Mouse (Mus musculus) thymus, adult 2 months (tissue): Measurements from ENCODE around the gene Slc25a30. TPM values are rescaled to one million over a fixed set of nuclear protein-coding genes. Genes with fewer than 3 reads are reported as not detected.

Experiments
- DNase-seq: peaks from one replicate; pipeline ENCODE4 v3.0.0; 2021
- H3K27ac ChIP-seq: fragments of 200-500 bp; 2 replicates; pipeline ENCODE4 v1.5.1; 2012; ENCODE audit warnings: low read length, control low read depth; ENCODE audit not compliant: control insufficient read depth, insufficient read depth
- H3K27me3 ChIP-seq: fragments of 200-500 bp; 2 replicates; pipeline ENCODE4 v1.6.1; 2012; ENCODE audit warnings: mild to moderate bottlenecking, low read length, moderate library complexity, mixed read lengths; ENCODE audit not compliant: control insufficient read depth, insufficient read depth
- H3K36me3 ChIP-seq: fragments of 200-500 bp; 2 replicates; pipeline ENCODE4 v1.6.1; 2012; ENCODE audit warnings: mild to moderate bottlenecking, low read length, moderate library complexity; ENCODE audit not compliant: control insufficient read depth, insufficient read depth
- H3K4me1 ChIP-seq: fragments of 200-500 bp; replicated peaks from 2 replicates; pipeline ENCODE4 v1.6.1; 2012; ENCODE audit warnings: low read length; ENCODE audit not compliant: control insufficient read depth, insufficient read depth
- H3K4me3 ChIP-seq: fragments of 200-500 bp; 2 replicates; pipeline ENCODE4 v1.5.1; 2012; ENCODE audit warnings: mild to moderate bottlenecking, low read length, control low read depth, moderate library complexity; ENCODE audit not compliant: control insufficient read depth, insufficient read depth
- CTCF ChIP-seq: fragments of 200-500 bp; IDR thresholded peaks from 2 replicates; pipeline ENCODE4 v1.5.1; 2012; ENCODE audit warnings: mild to moderate bottlenecking, control low read depth, low read length, moderate library complexity, borderline replicate concordance; ENCODE audit not compliant: control insufficient read depth, poor library complexity, insufficient read depth; ENCODE audit errors: extremely low read depth
- POLR2A ChIP-seq: fragments of 200-500 bp; IDR thresholded peaks from 2 replicates; pipeline ENCODE4 v1.6.1; 2012; ENCODE audit warnings: mild to moderate bottlenecking, low read length, control low read depth, moderate library complexity; ENCODE audit not compliant: control insufficient read depth, poor library complexity, insufficient read depth; ENCODE audit errors: extremely low read depth
- WGBS: fragments of 180-500 bp; shearing (Covaris S2); methylation state at CpG from one replicate; pipeline ENCODE4 v1.1.7; 2018; 5-methylcytosine and 5-hydroxymethylcytosine counted together
- polyA plus RNA-seq: library from polyadenylated mRNA; depleted of rRNA; stranded (reverse); fragments of >200 nt; gene quantifications from 2 replicates; pipeline ENCODE4 v1.2.3, GENCODE M21; 2012

Slc25a30 gene
- polyA plus RNA-seq, 1 experiment, result 10.9 TPM

GRCm38 (mm10) chr14:75731361-75731760, 55.5 kb downstream of the Slc25a30 start:
- no peaks in the 10 kb centered on the region for H3K27me3 ChIP-seq
- H3K4me3 ChIP-seq, result no peak overlapping the region
- no peak overlapping the region for H3K27ac ChIP-seq
- no peaks in the 10 kb centered on the region for H3K4me1 ChIP-seq
- peaks cover 77% of the 10 kb centered on the region for H3K36me3 ChIP-seq
- no peak for DNase-seq
- WGBS, result 92% methylated on average over 2 of the region's 2 CpGs
- no peak for TF ChIP-seq POLR2A
- no peak for TF ChIP-seq CTCF

- H3K4me1 ChIP-seq, result no peaks in the 10 kb centered on the region
- peaks cover 59% of the 10 kb centered on the region for H3K36me3 ChIP-seq
- no peak overlapping the region for H3K4me3 ChIP-seq
- no peak for DNase-seq
- no peak for TF ChIP-seq POLR2A
- no peak for TF ChIP-seq CTCF
- no peak overlapping the region for H3K27ac ChIP-seq
- 99% methylated on average over 5 of the region's 5 CpGs for WGBS
- H3K27me3 ChIP-seq, result no peaks in the 10 kb centered on the region
These were observed 58.7 kb downstream of the Slc25a30 start for GRCm38 (mm10) chr14:75728111-75728510.

- 83% methylated on average over 4 of the region's 4 CpGs for WGBS
- TF ChIP-seq CTCF, result no peak
- Histone ChIP-seq H3K27me3 (no peaks in the 10 kb centered on the region), H3K27ac (no peak overlapping the region), H3K4me3 (no peak overlapping the region), H3K4me1 (no peaks in the 10 kb centered on the region), H3K36me3 (peaks cover 49% of the 10 kb centered on the region)
- no peak for DNase-seq
These were observed 59.8 kb downstream of the Slc25a30 start for GRCm38 (mm10) chr14:75727046-75727445.

GRCm38 (mm10) chr14:75722816-75723215, 64.0 kb downstream of the Slc25a30 start:
- Histone ChIP-seq H3K27ac (no peak overlapping the region), H3K36me3 (peaks cover 56% of the 10 kb centered on the region), H3K4me3 (no peak overlapping the region), H3K27me3 (no peaks in the 10 kb centered on the region), H3K4me1 (no peaks in the 10 kb centered on the region)
- TF ChIP-seq CTCF, result no peak
- no peak for TF ChIP-seq POLR2A
- DNase-seq, result no peak
- WGBS, result 98% methylated on average over 2 of the region's 2 CpGs

GRCm38 (mm10) chr14:75721977-75722563, 64.8 kb downstream of the Slc25a30 start:
- peaks cover 53% of the 10 kb centered on the region for H3K36me3 ChIP-seq
- H3K27ac ChIP-seq, result no peak overlapping the region
- no peaks in the 10 kb centered on the region for H3K27me3 ChIP-seq
- TF ChIP-seq POLR2A (no peak), CTCF (no peak)
- DNase-seq, result peak; percentile 61
- 54% methylated on average over 12 of the region's 12 CpGs for WGBS
- H3K4me1 ChIP-seq, result no peaks in the 10 kb centered on the region
- no peak overlapping the region for H3K4me3 ChIP-seq

- no peak for DNase-seq
- Histone ChIP-seq H3K27ac (no peak overlapping the region), H3K4me3 (no peak overlapping the region), H3K4me1 (no peaks in the 10 kb centered on the region), H3K27me3 (no peaks in the 10 kb centered on the region), H3K36me3 (peaks cover 66% of the 10 kb centered on the region)
- TF ChIP-seq POLR2A (no peak), CTCF (no peak)
- 98% methylated on average over 5 of the region's 5 CpGs for WGBS
These were observed 66.7 kb downstream of the Slc25a30 start for GRCm38 (mm10) chr14:75720121-75720520.

GRCm38 (mm10) chr14:75716410-75716809, 70.4 kb downstream of the Slc25a30 start:
- no peaks in the 10 kb centered on the region for H3K27me3 ChIP-seq
- no peak for DNase-seq
- WGBS, result 96% methylated on average over 4 of the region's 4 CpGs
- H3K4me1 ChIP-seq, result no peaks in the 10 kb centered on the region
- peaks cover 78% of the 10 kb centered on the region for H3K36me3 ChIP-seq
- no peak for TF ChIP-seq POLR2A
- TF ChIP-seq CTCF, result no peak
- no peak overlapping the region for H3K27ac ChIP-seq
- H3K4me3 ChIP-seq, result no peak overlapping the region
